12 mouse cellular contexts compared by ENCODE assay signal in genomic region chr5:137465049-137465448, GRCm38 (mm10). TPM values are rescaled to one million over a fixed set of nuclear protein-coding genes. Genes with fewer than 3 reads are reported as not detected.
DNase-seq lines count a peak whose midpoint lies in the region; ATAC-seq and TF ChIP-seq lines count a peak whose summit lies in the region.
"Had no signal": no experiment of that assay in that cellular context is flagged by ENCODE, and none has a peak within 500 bp of the region (broad histone marks: within the 10 kb centered on the region; RNA-seq: fewer than 3 reads in every experiment).

No protein-coding gene starts in this region.

- H3K27ac ChIP-seq in lung, embryonic 14.5 days (ENCODE audit: low read depth) = no peak overlapping the region
- H3K27ac ChIP-seq: limb, embryonic 13.5 days had no signal

- no peak for TF ChIP-seq POLR2A in lung, adult 2 months (IDR thresholded peaks at IDR 0.05; ENCODE audit: borderline replicate concordance, extremely low read depth, low read depth, low read length)

- H3K4me2 ChIP-seq in lung, embryonic 14.5 days = no peak overlapping the region
- H3K4me2 ChIP-seq: limb, embryonic 13.5 days had no signal

- H3K4me1 ChIP-seq in lung, embryonic 14.5 days (ENCODE audit: insufficient read depth) = no peaks in the 10 kb centered on the region
- no peaks in the 10 kb centered on the region for H3K4me1 ChIP-seq in lung, adult 2 months (ENCODE audit: control insufficient read depth, insufficient read depth, low read length)
- H3K4me1 ChIP-seq: limb, embryonic 13.5 days had no signal

- no peaks in the 10 kb centered on the region for H3K27me3 ChIP-seq in lung, embryonic 14.5 days (ENCODE audit: insufficient read depth, low read length)
- H3K27me3 ChIP-seq: limb, embryonic 13.5 days had no signal

- H3K4me3 ChIP-seq in lung, embryonic 14.5 days (ENCODE audit: low read depth, low read length) = no peak overlapping the region
- no peak overlapping the region for H3K4me3 ChIP-seq in lung, adult 2 months (replicated peaks; ENCODE audit: extremely low read depth, low read depth, low read length)
- H3K4me3 ChIP-seq: limb, embryonic 13.5 days had no signal

- 41% methylated on average over 3 of the region's 3 CpGs for WGBS in lung, embryonic 14.5 days
- 39% methylated on average over 3 of the region's 3 CpGs for WGBS in lung, adult 2 months

- no peaks in the 10 kb centered on the region for H3K36me3 ChIP-seq in lung, embryonic 14.5 days (ENCODE audit: insufficient read depth)
- H3K36me3 ChIP-seq: limb, embryonic 13.5 days had no signal

- DNase-seq in embryo, embryonic 10 days (ENCODE audit: low spot score) = peak; percentile 23
- no peak for DNase-seq in embryo, embryonic 9.5 days (ENCODE audit: extremely low spot score)
- DNase-seq in kidney, postnatal 10 days = peak; percentile 47
- no peak for DNase-seq in kidney, adult 8-10 months
- peak; percentile 68 for DNase-seq in lung, embryonic 14.5 days
- DNase-seq in lung, adult 2 months = no peak
- peak; percentile 55 for DNase-seq in NIH3T3 (ENCODE audit: low read depth)
- DNase-seq in adrenal gland, adult (ENCODE audit: inconsistent age in 2 of 2, low spot score in 1 of 2) = no peak
- DNase-seq: cerebellum, postnatal 36 days; right cerebral cortex, postnatal 25 days; thymus, postnatal 14 days had no signal

- peak; percentile 54 for TF ChIP-seq CTCF in lung, embryonic 14.5 days (IDR thresholded peaks at IDR 0.05; ENCODE audit: low read depth)
- no peak for TF ChIP-seq CTCF in lung, adult 2 months (IDR thresholded peaks at IDR 0.05; ENCODE audit: insufficient read depth, low read length)

- ATAC-seq in lung, embryonic 14.5 days (ENCODE audit: insufficient read depth) = no peak

- no peaks in the 10 kb centered on the region for H3K9me3 ChIP-seq in lung, embryonic 14.5 days (ENCODE audit: low read depth, low read length)
- H3K9me3 ChIP-seq: limb, embryonic 13.5 days had no signal

- H3K9ac ChIP-seq in lung, embryonic 14.5 days = no peak overlapping the region
- H3K9ac ChIP-seq: limb, embryonic 13.5 days had no signal

RNA-seq across cellular contexts. Expression of gene Zan, which starts 11.8 kb away (rescaled TPM):
- 0.18 and 0.24 TPM in 2 replicates for polyA plus RNA-seq in lung, embryonic 14.5 days (2014; fragmentation: Nextera tagmentation; extraction: Ambion mirVana)
- polyA plus RNA-seq in lung, adult 2 months (2012; rRNA removed) = 0.45 and 0.83 TPM in 2 replicates

RNA-seq across cellular contexts. Expression of gene Pop7, which starts 37.3 kb away (rescaled TPM):
- 54.3 and 58.4 TPM in 2 replicates for polyA plus RNA-seq in lung, embryonic 14.5 days (2014; fragmentation: Nextera tagmentation; extraction: Ambion mirVana)
- 28.4 and 32.4 TPM in 2 replicates for polyA plus RNA-seq in lung, adult 2 months (2012; rRNA removed)

RNA-seq across cellular contexts. Expression of gene Gigyf1, which starts 53.3 kb away (rescaled TPM):
- polyA plus RNA-seq in lung, embryonic 14.5 days (2014; fragmentation: Nextera tagmentation; extraction: Ambion mirVana) = 11.1 and 11.6 TPM in 2 replicates
- 37.0 and 45.3 TPM in 2 replicates for polyA plus RNA-seq in lung, adult 2 months (2012; rRNA removed)

Comparison
In these comparisons a context has a peak if more than half of its experiments do, and no peak if none do; other contexts are left out.
1. DNase-seq: peak in embryo, embryonic 10 days (single experiment), kidney, postnatal 10 days (single experiment), lung, embryonic 14.5 days (single experiment) and NIH3T3 (single experiment); none in embryo, embryonic 9.5 days (single experiment), kidney, adult 8-10 months (0 of 2), lung, adult 2 months (single experiment) and adrenal gland, adult (0 of 2).